Mouse (Mus musculus): Measurements from ENCODE around the gene Enthd1. TPM values are rescaled to one million over a fixed set of nuclear protein-coding genes. Genes with fewer than 3 reads are reported as not detected.

Gene Enthd1
- polyA plus RNA-seq, 1 experiment from 2014 or later: not detected

GRCm38 (mm10) chr15:80490151-80490550, 74.8 kb downstream of the Enthd1 start:
- H3K27ac ChIP-seq: no peak overlapping the region
- H3K9ac ChIP-seq: no peak overlapping the region
- 85% methylated on average over 5 of the region's 5 CpGs for WGBS
- no peaks in the 10 kb centered on the region; the same call in 1 of the 2 replicates for H3K9me3 ChIP-seq (replicated peaks)
- no peaks in the 10 kb centered on the region for H3K36me3 ChIP-seq
- no peak overlapping the region for H3K4me2 ChIP-seq (replicated peaks)
- H3K4me3 ChIP-seq: no peak overlapping the region
- H3K4me1 ChIP-seq: peaks cover 32% of the 10 kb centered on the region
- H3K27me3 ChIP-seq: peaks cover 14% of the 10 kb centered on the region; the same call in 1 of the 2 replicates
- ATAC-seq (ENCODE audit: low FRiP score): no peak

- H3K27me3 ChIP-seq: peaks cover 6% of the 10 kb centered on the region; the same call in 1 of the 2 replicates
- no peak overlapping the region for H3K4me2 ChIP-seq (replicated peaks)
- H3K36me3 ChIP-seq: no peaks in the 10 kb centered on the region
- WGBS: 27% methylated on average over 3 of the region's 3 CpGs
- H3K4me3 ChIP-seq: no peak overlapping the region
- no peak for ATAC-seq (ENCODE audit: low FRiP score)
- H3K9ac ChIP-seq: no peak overlapping the region
- H3K27ac ChIP-seq: no peak overlapping the region
- H3K4me1 ChIP-seq: peaks cover 24% of the 10 kb centered on the region
- no peaks in the 10 kb centered on the region; the same call in 1 of the 2 replicates for H3K9me3 ChIP-seq (replicated peaks)
Measured at GRCm38 (mm10) chr15:80488658-80489057, 76.3 kb downstream of the Enthd1 start.

- Histone ChIP-seq H3K4me1 (peaks cover 30% of the 10 kb centered on the region), H3K4me3 (no peak overlapping the region), H3K36me3 (no peaks in the 10 kb centered on the region), H3K4me2 (replicated peaks) (no peak overlapping the region), H3K9me3 (replicated peaks) (no peaks in the 10 kb centered on the region), H3K27ac (no peak overlapping the region), H3K27me3 (no peaks in the 10 kb centered on the region), H3K9ac (no peak overlapping the region)
- no peak for ATAC-seq (ENCODE audit: low FRiP score)
- WGBS: 92% methylated on average over 1 of the region's 1 CpGs
Measured at GRCm38 (mm10) chr15:80485601-80486000, 79.4 kb downstream of the Enthd1 start.

GRCm38 (mm10) chr15:80483041-80483705, 81.8 kb downstream of the Enthd1 start:
- no peak overlapping the region for H3K27ac ChIP-seq
- 64% methylated on average over 9 of the region's 9 CpGs for WGBS

DNA sequence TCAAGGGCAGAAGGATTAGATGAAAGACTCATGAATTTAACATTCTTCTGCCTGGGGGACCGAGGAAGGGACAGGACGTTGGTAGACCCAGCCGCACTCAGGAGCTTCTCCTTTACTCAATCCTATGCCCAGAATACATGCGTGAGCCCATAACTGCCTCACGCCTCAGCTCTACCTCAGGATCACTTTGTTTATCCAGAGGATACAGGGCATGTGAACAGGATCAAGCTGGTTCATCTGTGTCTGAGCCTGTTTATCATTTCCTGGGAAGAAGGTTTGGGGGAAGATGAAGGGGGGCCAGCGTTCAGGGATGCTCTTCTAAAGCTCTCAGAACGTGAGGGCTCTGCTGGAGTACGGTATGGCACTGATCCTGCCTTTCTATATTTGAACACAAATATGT, 82.6 kb downstream of the Enthd1 start:
- ATAC-seq (ENCODE audit: low FRiP score): no peak

More at GRCm38 (mm10) chr15:80483041-80483705, 81.8 kb downstream of the Enthd1 start:
- Histone ChIP-seq H3K9me3 (replicated peaks) (no peaks in the 10 kb centered on the region), H3K27me3 (no peaks in the 10 kb centered on the region), H3K4me1 (peaks cover 30% of the 10 kb centered on the region), H3K36me3 (no peaks in the 10 kb centered on the region), H3K4me3 (no peak overlapping the region), H3K9ac (no peak overlapping the region), H3K4me2 (replicated peaks) (no peak overlapping the region)
- no peak for ATAC-seq (ENCODE audit: low FRiP score)

DNA sequence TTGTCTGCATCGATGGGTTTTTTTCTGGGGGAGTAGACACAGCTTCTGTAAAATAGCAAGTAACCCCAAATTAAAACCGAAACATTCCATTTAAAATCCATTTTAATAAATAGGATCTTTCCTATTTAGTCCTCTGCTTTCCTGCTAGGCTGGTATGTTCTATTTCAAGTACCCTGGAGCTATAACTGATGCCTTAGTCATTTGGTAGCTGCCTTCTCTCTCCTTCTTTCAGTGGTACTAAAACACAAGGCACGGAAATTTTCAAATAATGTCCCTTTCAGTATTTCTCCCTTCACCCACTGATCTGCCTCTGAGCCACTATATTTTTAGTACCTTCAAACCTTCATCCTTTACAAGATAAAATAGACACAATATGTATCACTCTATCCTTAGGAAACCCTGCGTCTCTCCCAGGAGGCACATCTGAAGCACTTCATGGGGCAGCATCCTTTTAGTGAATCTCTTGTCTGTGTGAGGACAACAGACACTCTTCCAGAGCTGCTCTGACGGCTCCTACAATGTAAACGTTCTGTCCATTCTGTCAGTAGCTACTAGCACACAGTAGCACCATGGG, 90.4 kb downstream of the Enthd1 start:
- no peak for ATAC-seq (ENCODE audit: low FRiP score)
- H3K27me3 ChIP-seq: no peaks in the 10 kb centered on the region
- H3K4me3 ChIP-seq: no peak overlapping the region
- H3K36me3 ChIP-seq: no peaks in the 10 kb centered on the region
- no peak overlapping the region for H3K27ac ChIP-seq
- no peak overlapping the region for H3K4me2 ChIP-seq (replicated peaks)
- H3K9ac ChIP-seq: no peak overlapping the region
- H3K9me3 ChIP-seq (replicated peaks): no peaks in the 10 kb centered on the region
- WGBS: 74% methylated on average over 6 of the region's 6 CpGs
- no peaks in the 10 kb centered on the region for H3K4me1 ChIP-seq

More for the DNA sequence above, 82.6 kb downstream of the Enthd1 start:
- H3K27ac ChIP-seq: no peak overlapping the region
- H3K9me3 ChIP-seq (replicated peaks): no peaks in the 10 kb centered on the region
- H3K4me3 ChIP-seq: no peak overlapping the region
- no peak overlapping the region for H3K9ac ChIP-seq
- H3K27me3 ChIP-seq: no peaks in the 10 kb centered on the region
- H3K36me3 ChIP-seq: no peaks in the 10 kb centered on the region
- peaks cover 23% of the 10 kb centered on the region for H3K4me1 ChIP-seq
- no peak overlapping the region for H3K4me2 ChIP-seq (replicated peaks)
- WGBS: 75% methylated on average over 8 of the region's 8 CpGs

GRCm38 (mm10) chr15:80467876-80468275, 97.1 kb downstream of the Enthd1 start:
- H3K4me2 ChIP-seq (replicated peaks): no peak overlapping the region
- no peaks in the 10 kb centered on the region for H3K9me3 ChIP-seq (replicated peaks)
- ATAC-seq (ENCODE audit: low FRiP score): no peak
- H3K4me3 ChIP-seq: no peak overlapping the region
- H3K27me3 ChIP-seq: peaks cover 3% of the 10 kb centered on the region; the same call in 1 of the 2 replicates
- H3K27ac ChIP-seq: no peak overlapping the region
- H3K9ac ChIP-seq: no peak overlapping the region
- no peaks in the 10 kb centered on the region for H3K36me3 ChIP-seq
- 89% methylated on average over 4 of the region's 4 CpGs for WGBS
- no peaks in the 10 kb centered on the region; the same call in 1 of the 2 replicates for H3K4me1 ChIP-seq

DNA sequence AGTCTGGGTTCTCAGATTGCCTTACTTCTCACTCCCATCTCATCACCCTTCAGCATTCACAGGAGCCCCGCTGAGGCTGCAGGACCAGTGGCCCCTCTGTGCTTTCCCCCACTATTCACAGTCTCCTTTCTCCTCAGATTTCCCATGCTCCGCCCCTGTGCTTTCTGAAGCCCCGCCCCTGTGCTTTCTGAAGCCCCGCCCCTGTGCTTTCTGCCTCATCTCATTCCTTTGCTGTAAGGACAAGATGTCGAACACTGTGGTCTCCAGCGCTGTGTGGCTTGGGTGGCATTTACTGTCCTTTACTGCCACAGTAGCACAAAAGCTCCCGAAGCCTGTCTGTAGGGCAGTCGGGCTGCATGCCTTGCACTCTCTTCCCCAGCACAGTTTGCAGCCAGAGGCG, 102.8 kb downstream of the Enthd1 start:
- Histone ChIP-seq H3K4me3 (peak overlapping the region; percentile 20; the same call in 1 of the 2 replicates), H3K27ac (no peak overlapping the region), H3K36me3 (no peaks in the 10 kb centered on the region), H3K4me2 (replicated peaks) (peak overlapping the region; percentile 38), H3K9ac (no peak overlapping the region), H3K4me1 (peaks cover 15% of the 10 kb centered on the region), H3K27me3 (peaks cover 13% of the 10 kb centered on the region; the same call in 1 of the 2 replicates), H3K9me3 (replicated peaks) (no peaks in the 10 kb centered on the region)
- ATAC-seq (ENCODE audit: low FRiP score): no peak
- 4% methylated on average over 9 of the region's 9 CpGs for WGBS

- no peak for ATAC-seq (ENCODE audit: low FRiP score)
- H3K9me3 ChIP-seq (replicated peaks): no peaks in the 10 kb centered on the region
- WGBS: 60% methylated on average over 2 of the region's 2 CpGs
Measured at GRCm38 (mm10) chr15:80461446-80461845, 103.5 kb downstream of the Enthd1 start.

DNA sequence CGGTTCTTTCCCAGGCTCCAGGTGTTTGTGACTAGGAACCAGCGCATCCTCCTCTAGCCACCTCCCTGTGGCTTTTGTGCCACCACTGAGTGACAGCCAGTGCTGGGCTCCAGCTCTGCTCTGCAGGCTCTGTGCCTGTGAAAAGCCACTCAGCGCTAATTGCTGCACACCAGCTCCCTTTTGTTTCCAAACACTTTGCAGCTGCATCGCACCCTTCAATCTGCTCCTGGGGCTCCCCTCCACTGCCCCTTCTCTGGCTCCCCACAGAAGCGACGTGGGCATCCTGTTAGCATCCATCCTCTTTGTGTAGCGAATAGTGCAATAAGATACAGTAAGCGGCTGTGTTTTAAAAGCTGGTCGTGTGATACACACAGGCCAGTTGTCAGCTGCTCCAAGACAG, 104.9 kb downstream of the Enthd1 start:
- peaks cover 15% of the 10 kb centered on the region for H3K4me1 ChIP-seq
- H3K9me3 ChIP-seq (replicated peaks): no peaks in the 10 kb centered on the region
- WGBS: 26% methylated on average over 9 of the region's 9 CpGs
- no peak overlapping the region; the same call in 1 of the 2 replicates for H3K27ac ChIP-seq
- no peak for ATAC-seq (ENCODE audit: low FRiP score)
- H3K9ac ChIP-seq: 0 out of 2 replicates have a peak overlapping the region, but pooled peaks have one; percentile 13
- H3K4me2 ChIP-seq (replicated peaks): no peak overlapping the region
- H3K4me3 ChIP-seq: no peak overlapping the region
- H3K36me3 ChIP-seq: no peaks in the 10 kb centered on the region
- peaks cover 15% of the 10 kb centered on the region; the same call in 1 of the 2 replicates for H3K27me3 ChIP-seq

More at GRCm38 (mm10) chr15:80461446-80461845, 103.5 kb downstream of the Enthd1 start:
- Histone ChIP-seq H3K4me2 (replicated peaks) (0 out of 2 replicates have a peak overlapping the region, but pooled peaks have one; percentile 38), H3K36me3 (no peaks in the 10 kb centered on the region), H3K27ac (no peak overlapping the region), H3K9ac (no peak overlapping the region), H3K27me3 (peaks cover 15% of the 10 kb centered on the region; the same call in 1 of the 2 replicates), H3K4me3 (no peak overlapping the region), H3K4me1 (peaks cover 15% of the 10 kb centered on the region)

- Histone ChIP-seq H3K27me3 (peaks cover 13% of the 10 kb centered on the region; the same call in 1 of the 2 replicates), H3K9me3 (replicated peaks) (no peaks in the 10 kb centered on the region), H3K9ac (no peak overlapping the region), H3K36me3 (no peaks in the 10 kb centered on the region), H3K4me1 (peaks cover 15% of the 10 kb centered on the region), H3K4me2 (replicated peaks) (no peak overlapping the region), H3K4me3 (no peak overlapping the region), H3K27ac (no peak overlapping the region)
- ATAC-seq (ENCODE audit: low FRiP score): no peak
- WGBS: 87% methylated on average over 3 of the region's 3 CpGs
Measured at GRCm38 (mm10) chr15:80457984-80458383, 107.0 kb downstream of the Enthd1 start.

- ATAC-seq (ENCODE audit: low FRiP score): no peak
- 77% methylated on average over 6 of the region's 6 CpGs for WGBS
Measured at GRCm38 (mm10) chr15:80454486-80454885, 110.5 kb downstream of the Enthd1 start.

More at GRCm38 (mm10) chr15:80454486-80454885, 110.5 kb downstream of the Enthd1 start:
- no peak overlapping the region for H3K4me3 ChIP-seq
- H3K27me3 ChIP-seq: peaks cover 7% of the 10 kb centered on the region; the same call in 1 of the 2 replicates
- no peak overlapping the region for H3K4me2 ChIP-seq (replicated peaks)
- H3K36me3 ChIP-seq: no peaks in the 10 kb centered on the region
- no peaks in the 10 kb centered on the region for H3K9me3 ChIP-seq (replicated peaks)
- H3K9ac ChIP-seq: no peak overlapping the region
- H3K27ac ChIP-seq: no peak overlapping the region
- H3K4me1 ChIP-seq: peaks cover 9% of the 10 kb centered on the region
